Mouse (Mus musculus): Measurements from ENCODE around the gene Lamc1.

The Lamc1 gene

GRCm38 (mm10) chr1:153316956-153317355 lies 15.6 kb downstream of the Lamc1 start:
- TF ChIP-seq GATA4 (IDR thresholded peaks at IDR 0.05; ENCODE audit: insufficient replicate concordance, low read length): no peak

GRCm38 (mm10) chr1:153316286-153316685 lies 16.3 kb downstream of the Lamc1 start:
- TF ChIP-seq GATA4 (IDR thresholded peaks at IDR 0.05; ENCODE audit: insufficient replicate concordance, low read length): no peak

- no peak for TF ChIP-seq GATA4 (IDR thresholded peaks at IDR 0.05; ENCODE audit: insufficient replicate concordance, low read length)
These were observed 17.5 kb downstream of the Lamc1 start for GRCm38 (mm10) chr1:153315121-153315520.

GRCm38 (mm10) chr1:153312992-153313391 lies 19.6 kb downstream of the Lamc1 start:
- no peak for TF ChIP-seq GATA4 (IDR thresholded peaks at IDR 0.05; ENCODE audit: insufficient replicate concordance, low read length)

GRCm38 (mm10) chr1:153310190-153310589 lies 22.4 kb downstream of the Lamc1 start:
- no peak for TF ChIP-seq GATA4 (IDR thresholded peaks at IDR 0.05; ENCODE audit: insufficient replicate concordance, low read length)

DNA sequence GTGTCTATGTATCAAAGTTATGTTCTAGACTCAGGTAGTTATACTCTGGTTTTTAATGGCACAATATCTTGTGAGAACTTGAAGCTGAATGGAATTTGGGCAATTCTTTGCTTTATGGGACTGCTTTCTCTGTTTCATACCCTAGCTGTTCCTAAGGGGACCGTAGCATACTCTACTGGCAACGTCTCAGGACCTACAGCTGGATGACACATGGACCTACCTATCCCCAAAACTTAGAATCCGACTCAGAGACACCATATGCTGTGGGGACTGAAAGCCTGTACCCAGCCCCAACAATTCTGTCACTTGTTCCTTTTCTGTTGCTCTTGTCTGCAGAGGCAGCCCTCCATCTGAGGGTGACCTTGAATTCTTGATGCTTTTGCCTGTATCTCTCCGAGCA lies 23.3 kb downstream of the Lamc1 start:
- no peak for TF ChIP-seq GATA4 (IDR thresholded peaks at IDR 0.05; ENCODE audit: insufficient replicate concordance, low read length)

DNA sequence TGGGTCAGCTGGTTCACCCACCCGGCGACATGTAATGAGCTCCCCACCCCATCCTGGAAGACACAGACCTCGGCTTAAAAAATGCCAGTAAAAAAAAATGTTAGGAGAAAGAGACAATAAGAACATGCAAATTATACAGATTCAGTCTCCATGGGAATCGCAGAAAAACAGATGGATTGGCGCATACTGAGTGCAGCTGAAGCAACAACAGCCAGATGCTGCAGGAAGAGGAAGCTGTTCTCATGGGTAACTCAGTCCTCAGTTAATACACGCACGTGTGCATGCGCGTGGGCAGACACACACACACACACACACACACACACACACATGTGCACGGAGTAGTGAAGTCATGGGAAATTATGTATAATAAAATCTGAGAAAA lies 23.7 kb downstream of the Lamc1 start:
- TF ChIP-seq GATA4 (IDR thresholded peaks at IDR 0.05; ENCODE audit: insufficient replicate concordance, low read length): no peak

GRCm38 (mm10) chr1:153308179-153308914 lies 24.2 kb downstream of the Lamc1 start:
- no peak for TF ChIP-seq GATA4 (IDR thresholded peaks at IDR 0.05; ENCODE audit: insufficient replicate concordance, low read length)

DNA sequence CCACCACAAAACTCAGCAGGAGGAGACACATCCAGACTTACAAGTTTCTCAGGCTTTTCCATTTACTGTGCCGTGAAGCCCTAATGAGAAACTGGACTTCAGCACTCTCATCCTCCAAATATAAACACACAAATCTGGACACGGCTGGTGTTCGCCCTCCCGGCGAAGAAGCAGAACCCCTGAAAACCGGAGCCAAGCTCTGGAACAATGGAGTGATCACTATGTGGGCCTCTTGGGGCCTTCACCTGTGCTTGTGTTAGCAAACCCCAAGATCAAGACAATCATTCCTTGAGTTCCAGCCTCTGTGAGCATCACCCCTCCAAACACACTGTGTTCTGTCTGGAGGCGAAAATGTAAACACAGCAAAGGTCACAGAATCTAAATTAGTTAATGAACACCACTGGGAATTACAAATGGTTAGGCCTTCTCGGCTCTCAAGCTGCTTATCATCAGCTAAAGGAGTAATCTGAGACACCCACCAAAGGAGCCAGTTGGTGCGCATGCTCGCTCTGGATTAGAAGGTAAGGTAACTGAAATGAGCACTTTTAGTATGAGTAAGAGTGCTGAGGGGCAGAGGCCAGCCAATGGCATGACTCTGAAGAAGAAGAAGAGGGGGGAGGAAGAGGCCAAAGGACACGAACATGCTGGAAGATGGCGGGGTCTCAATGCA lies 24.9 kb downstream of the Lamc1 start:
- no peak for TF ChIP-seq GATA4 (IDR thresholded peaks at IDR 0.05; ENCODE audit: insufficient replicate concordance, low read length)

DNA sequence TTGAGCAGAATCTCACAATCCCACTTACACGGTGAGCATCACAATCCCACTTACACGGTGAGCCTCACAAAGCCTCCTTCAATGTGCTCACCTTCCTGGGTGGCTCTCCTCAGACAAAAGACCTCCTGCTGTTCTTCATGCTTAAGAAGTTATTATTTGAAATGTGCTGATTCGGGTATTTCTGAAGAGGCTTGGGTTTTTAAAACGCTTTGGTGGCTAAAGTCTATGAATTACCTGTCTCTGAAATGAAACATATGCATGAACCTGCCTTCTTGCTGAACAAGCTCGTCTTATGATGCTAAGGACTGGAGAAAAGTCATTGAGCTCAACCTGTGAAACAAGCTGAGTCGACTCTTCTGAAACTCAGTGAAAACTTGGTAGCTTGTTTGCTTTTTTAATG lies 36.6 kb downstream of the Lamc1 start:
- TF ChIP-seq GATA4 (IDR thresholded peaks at IDR 0.05; ENCODE audit: insufficient replicate concordance, low read length): no peak

GRCm38 (mm10) chr1:153292892-153293291 lies 39.7 kb downstream of the Lamc1 start:
- TF ChIP-seq GATA4 (IDR thresholded peaks at IDR 0.05; ENCODE audit: insufficient replicate concordance, low read length): no peak

DNA sequence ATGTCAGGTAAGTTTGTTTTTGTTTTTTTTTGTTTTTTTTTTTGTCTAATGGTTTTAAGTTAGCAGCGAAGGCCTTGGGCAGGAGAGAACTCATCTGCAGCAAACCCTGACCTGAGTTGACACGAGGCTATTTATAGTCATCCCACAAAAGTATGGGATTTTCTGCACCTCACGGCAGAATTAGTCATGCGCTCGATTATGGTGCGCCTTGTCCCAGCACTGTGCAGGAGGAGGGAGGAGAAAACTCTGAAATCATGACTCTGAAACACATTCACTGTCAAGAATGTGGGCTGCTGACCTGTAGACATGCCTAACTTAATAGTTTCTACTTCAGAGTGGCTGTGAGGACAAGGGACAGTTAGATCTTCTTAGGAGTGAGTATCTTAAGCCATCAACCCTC lies 40.4 kb downstream of the Lamc1 start:
- TF ChIP-seq GATA4 (IDR thresholded peaks at IDR 0.05; ENCODE audit: insufficient replicate concordance, low read length): no peak

- TF ChIP-seq GATA4 (IDR thresholded peaks at IDR 0.05; ENCODE audit: insufficient replicate concordance, low read length): no peak
These were observed 41.2 kb downstream of the Lamc1 start for GRCm38 (mm10) chr1:153291416-153291815.

- no peak for TF ChIP-seq GATA4 (IDR thresholded peaks at IDR 0.05; ENCODE audit: insufficient replicate concordance, low read length)
These were observed 44.6 kb downstream of the Lamc1 start for GRCm38 (mm10) chr1:153288010-153288409.

DNA sequence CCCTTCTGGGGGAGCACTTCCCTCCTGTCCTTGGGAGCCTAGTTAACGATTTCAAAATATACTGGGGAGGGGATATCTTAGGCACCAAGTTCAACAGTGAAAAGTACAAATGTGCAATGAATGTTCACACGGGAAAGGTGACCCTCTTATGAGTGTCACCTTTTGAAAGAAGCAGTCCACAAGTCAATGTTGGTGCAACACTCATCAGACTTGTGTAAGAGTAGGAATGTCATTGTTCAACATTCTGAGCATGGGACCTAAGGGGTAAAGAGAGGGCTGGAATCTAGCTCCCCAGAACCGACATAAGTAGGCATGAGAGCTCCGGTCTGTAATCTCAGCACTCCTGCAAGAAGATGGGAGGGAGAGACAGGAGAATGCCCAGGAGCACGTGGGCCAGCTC lies 45.1 kb downstream of the Lamc1 start:
- no peak for TF ChIP-seq GATA4 (IDR thresholded peaks at IDR 0.05; ENCODE audit: insufficient replicate concordance, low read length)

GRCm38 (mm10) chr1:153286216-153286615 lies 46.4 kb downstream of the Lamc1 start:
- no peak for TF ChIP-seq GATA4 (IDR thresholded peaks at IDR 0.05; ENCODE audit: insufficient replicate concordance, low read length)

- no peak for TF ChIP-seq GATA4 (IDR thresholded peaks at IDR 0.05; ENCODE audit: insufficient replicate concordance, low read length)
These were observed 47.4 kb downstream of the Lamc1 start for GRCm38 (mm10) chr1:153285188-153285587.
